Mouse (Mus musculus): ENCODE results near the gene Cd55. TPM values are rescaled to one million over a fixed set of nuclear protein-coding genes. Genes with fewer than 3 reads are reported as not detected.

Cd55 gene
- polyA plus RNA-seq, 1 experiment from 2014 or later = 21.9 TPM

DNA sequence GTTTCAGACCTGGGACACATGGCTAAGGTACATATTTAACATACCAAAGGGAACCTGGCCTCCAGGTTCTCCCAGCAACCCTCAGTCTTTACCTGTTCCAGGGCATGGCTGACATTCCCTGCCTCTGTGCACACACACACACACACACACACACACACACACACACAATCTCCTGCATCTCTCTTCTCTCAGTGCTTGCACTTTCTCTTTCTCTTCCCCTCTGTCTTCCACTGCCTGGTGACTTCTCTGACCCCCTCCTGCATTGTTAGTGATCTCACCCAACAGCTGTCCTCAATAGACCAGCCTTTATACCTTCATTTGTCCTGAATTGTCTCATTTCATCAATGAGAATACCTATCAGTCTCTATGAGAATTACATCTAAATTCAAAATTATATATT, 35.8 kb upstream of the Cd55 start:
- ATAC-seq (ENCODE audit: insufficient read depth) (no peak), DNase-seq (no peak)
- H3K4me2 ChIP-seq = no peak overlapping the region

GRCm38 (mm10) chr1:130486816-130487545, 24.4 kb upstream of the Cd55 start:
- Histone ChIP-seq H3K27ac (ENCODE audit: low read depth) (no peak overlapping the region), H3K4me1 (ENCODE audit: insufficient read depth) (no peaks in the 10 kb centered on the region), H3K9ac (no peak overlapping the region), H3K27me3 (ENCODE audit: insufficient read depth, low read length) (no peaks in the 10 kb centered on the region), H3K9me3 (ENCODE audit: low read depth, low read length) (no peaks in the 10 kb centered on the region), H3K36me3 (ENCODE audit: insufficient read depth) (no peaks in the 10 kb centered on the region), H3K4me3 (ENCODE audit: low read depth, low read length) (no peak overlapping the region), H3K4me2 (no peak overlapping the region)
- DNase-seq = no peak
- WGBS = 37% methylated on average over 10 of the region's 10 CpGs
- no peak for TF ChIP-seq CTCF (IDR thresholded peaks at IDR 0.05; ENCODE audit: low read depth)
- ATAC-seq (ENCODE audit: insufficient read depth) = no peak

More for the DNA sequence above, 35.8 kb upstream of the Cd55 start:
- no peak overlapping the region for H3K27ac ChIP-seq (ENCODE audit: low read depth)
- H3K27me3 ChIP-seq (ENCODE audit: insufficient read depth, low read length) = no peaks in the 10 kb centered on the region
- no peak overlapping the region for H3K4me3 ChIP-seq (ENCODE audit: low read depth, low read length)
- H3K4me1 ChIP-seq (ENCODE audit: insufficient read depth) = no peaks in the 10 kb centered on the region
- H3K9ac ChIP-seq = no peak overlapping the region
- no peaks in the 10 kb centered on the region for H3K36me3 ChIP-seq (ENCODE audit: insufficient read depth)
- no peaks in the 10 kb centered on the region for H3K9me3 ChIP-seq (ENCODE audit: low read depth, low read length)
- no peak for TF ChIP-seq CTCF (IDR thresholded peaks at IDR 0.05; ENCODE audit: low read depth)

DNA sequence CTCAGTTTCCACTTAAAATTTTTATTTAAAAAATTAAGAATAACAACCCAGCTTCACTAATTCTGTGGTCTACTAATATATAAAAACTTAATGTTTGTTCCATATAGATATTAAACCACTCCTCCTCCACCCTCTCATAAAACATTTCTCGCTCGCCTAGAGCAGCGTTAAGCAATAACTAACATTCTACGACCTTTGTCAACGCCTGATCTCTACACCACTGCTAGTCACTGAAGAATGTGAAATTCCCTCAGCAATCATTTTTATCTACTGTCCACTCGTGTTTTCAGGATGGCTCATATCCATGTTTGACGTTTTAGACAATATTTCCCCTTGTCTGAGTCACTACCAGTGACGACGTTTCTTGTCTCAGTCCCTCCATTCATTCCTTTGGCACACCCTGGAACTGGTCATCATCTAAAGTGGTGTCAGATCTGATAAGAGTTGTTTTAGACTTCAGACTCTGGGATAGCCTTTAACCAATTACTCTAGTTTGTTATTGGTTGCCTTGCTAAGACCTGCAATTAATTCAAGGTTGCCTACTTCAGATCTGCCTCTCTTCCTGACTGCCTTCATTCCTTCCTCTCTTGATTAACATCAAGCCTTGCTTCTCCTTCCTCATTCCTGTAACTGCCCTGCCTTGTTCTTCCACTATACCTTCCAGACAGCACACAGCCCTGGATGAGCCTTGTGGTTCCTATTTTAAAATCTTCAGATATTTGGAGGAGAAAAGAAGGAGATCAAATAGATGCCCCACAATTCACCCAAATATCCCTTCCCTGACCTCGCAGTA, 23.5 kb upstream of the Cd55 start:
- DNase-seq (no peak), ATAC-seq (ENCODE audit: insufficient read depth) (no peak)
- 47% methylated on average over 10 of the region's 10 CpGs for WGBS
- Histone ChIP-seq H3K36me3 (ENCODE audit: insufficient read depth) (no peaks in the 10 kb centered on the region), H3K27me3 (ENCODE audit: insufficient read depth, low read length) (no peaks in the 10 kb centered on the region), H3K27ac (ENCODE audit: low read depth) (no peak overlapping the region), H3K4me3 (ENCODE audit: low read depth, low read length) (no peak overlapping the region), H3K4me1 (ENCODE audit: insufficient read depth) (no peaks in the 10 kb centered on the region), H3K4me2 (no peak overlapping the region), H3K9ac (no peak overlapping the region), H3K9me3 (ENCODE audit: low read depth, low read length) (no peaks in the 10 kb centered on the region)
- no peak for TF ChIP-seq CTCF (IDR thresholded peaks at IDR 0.05; ENCODE audit: low read depth)

DNA sequence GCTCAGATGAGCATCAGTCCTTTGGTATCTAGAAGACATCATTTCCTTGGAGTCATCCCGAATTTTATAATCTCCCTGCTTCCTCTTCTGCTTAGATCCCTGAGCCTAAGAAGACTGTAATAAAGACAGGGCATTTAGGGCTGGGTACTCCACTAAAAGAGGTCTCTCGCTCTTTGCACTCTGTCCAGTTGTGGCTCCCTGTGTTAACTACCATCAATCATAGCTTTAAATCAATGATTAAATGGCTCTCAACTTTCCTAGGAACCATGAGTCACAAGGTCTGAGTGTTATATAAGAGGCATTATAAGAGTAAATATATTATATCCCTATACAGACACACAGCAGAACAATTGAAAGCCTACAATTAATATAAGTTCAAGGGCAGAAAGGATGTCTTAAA, 22.8 kb upstream of the Cd55 start:
- 64% methylated on average over 2 of the region's 2 CpGs for WGBS
- no peak for ATAC-seq (ENCODE audit: insufficient read depth)
- H3K27ac ChIP-seq (ENCODE audit: low read depth) = no peak overlapping the region

DNA sequence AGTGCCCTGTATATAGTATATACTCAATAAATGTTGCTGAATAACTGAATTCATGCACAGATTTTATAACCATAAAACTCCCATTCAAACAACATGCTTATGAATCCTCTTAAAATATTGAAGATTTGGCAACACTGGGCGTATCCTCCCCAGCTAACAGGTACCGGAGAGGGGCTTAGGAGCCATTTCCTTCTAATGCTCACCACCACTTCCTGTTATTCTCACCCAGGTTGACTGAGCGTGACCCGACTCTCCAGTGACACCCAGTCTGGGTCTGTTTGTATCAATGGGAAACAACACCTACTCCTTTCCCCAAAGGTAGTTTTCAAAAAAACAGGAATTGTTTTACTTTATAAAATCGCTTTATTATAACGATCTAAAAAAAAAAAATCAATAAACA, 12.4 kb upstream of the Cd55 start:
- no peaks in the 10 kb centered on the region for H3K9me3 ChIP-seq (ENCODE audit: low read depth, low read length)
- DNase-seq (no peak), ATAC-seq (ENCODE audit: insufficient read depth) (no peak)
- 77% methylated on average over 6 of the region's 6 CpGs for WGBS
- no peak overlapping the region for H3K4me2 ChIP-seq
- H3K4me1 ChIP-seq (ENCODE audit: insufficient read depth) = peaks cover 4% of the 10 kb centered on the region; the same call in 1 of the 2 replicates
- no peak for TF ChIP-seq CTCF (IDR thresholded peaks at IDR 0.05; ENCODE audit: low read depth)
- no peaks in the 10 kb centered on the region for H3K27me3 ChIP-seq (ENCODE audit: insufficient read depth, low read length)
- H3K27ac ChIP-seq (ENCODE audit: low read depth) = no peak overlapping the region
- H3K36me3 ChIP-seq (ENCODE audit: insufficient read depth) = no peaks in the 10 kb centered on the region
- H3K4me3 ChIP-seq (ENCODE audit: low read depth, low read length) = no peak overlapping the region
- H3K9ac ChIP-seq = no peak overlapping the region

More for the DNA sequence above, 22.8 kb upstream of the Cd55 start:
- Histone ChIP-seq H3K4me1 (ENCODE audit: insufficient read depth) (no peaks in the 10 kb centered on the region), H3K36me3 (ENCODE audit: insufficient read depth) (no peaks in the 10 kb centered on the region), H3K27me3 (ENCODE audit: insufficient read depth, low read length) (no peaks in the 10 kb centered on the region), H3K9ac (no peak overlapping the region), H3K4me2 (no peak overlapping the region), H3K4me3 (ENCODE audit: low read depth, low read length) (no peak overlapping the region), H3K9me3 (ENCODE audit: low read depth, low read length) (no peaks in the 10 kb centered on the region)
- DNase-seq = no peak
- TF ChIP-seq CTCF (IDR thresholded peaks at IDR 0.05; ENCODE audit: low read depth) = no peak

GRCm38 (mm10) chr1:130474226-130474625, 11.7 kb upstream of the Cd55 start:
- H3K27ac ChIP-seq (ENCODE audit: low read depth) = no peak overlapping the region; the same call in 1 of the 2 replicates
- peak; percentile 31 for DNase-seq
- 12% methylated on average over 1 of the region's 1 CpGs for WGBS

DNA sequence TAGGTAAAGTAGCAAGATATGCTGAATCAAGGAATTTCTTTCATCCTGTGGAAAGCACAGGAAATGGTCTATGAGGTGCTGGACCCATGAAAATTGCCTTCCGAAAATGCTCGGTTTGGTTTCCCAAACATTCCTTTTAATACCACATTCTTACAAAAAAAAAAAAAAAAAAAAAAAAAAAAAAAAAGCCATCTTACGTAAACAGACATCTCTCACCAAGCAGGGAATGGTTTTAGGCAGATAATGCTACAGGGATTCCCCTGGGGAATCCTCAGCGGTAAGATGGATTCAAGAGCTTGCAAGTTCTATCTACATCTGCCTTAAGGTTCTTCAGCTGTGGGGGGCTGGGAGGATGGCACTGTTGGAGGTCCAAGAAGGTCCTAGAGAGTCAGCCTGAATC, 7.5 kb upstream of the Cd55 start:
- Histone ChIP-seq H3K36me3 (ENCODE audit: insufficient read depth) (no peaks in the 10 kb centered on the region), H3K9me3 (ENCODE audit: low read depth, low read length) (no peaks in the 10 kb centered on the region), H3K27ac (ENCODE audit: low read depth) (no peak overlapping the region), H3K27me3 (ENCODE audit: insufficient read depth, low read length) (no peaks in the 10 kb centered on the region), H3K4me3 (ENCODE audit: low read depth, low read length) (no peak overlapping the region), H3K4me1 (ENCODE audit: insufficient read depth) (peaks cover 8% of the 10 kb centered on the region; the same call in 1 of the 2 replicates), H3K4me2 (no peak overlapping the region), H3K9ac (no peak overlapping the region)
- 56% methylated on average over 4 of the region's 4 CpGs for WGBS
- DNase-seq (no peak), ATAC-seq (ENCODE audit: insufficient read depth) (no peak)
- TF ChIP-seq CTCF (IDR thresholded peaks at IDR 0.05; ENCODE audit: low read depth) = no peak

More at GRCm38 (mm10) chr1:130474226-130474625, 11.7 kb upstream of the Cd55 start:
- peaks cover 4% of the 10 kb centered on the region; the same call in 1 of the 2 replicates for H3K4me1 ChIP-seq (ENCODE audit: insufficient read depth)
- H3K9ac ChIP-seq = no peak overlapping the region
- no peak overlapping the region for H3K4me2 ChIP-seq
- H3K27me3 ChIP-seq (ENCODE audit: insufficient read depth, low read length) = no peaks in the 10 kb centered on the region
- H3K9me3 ChIP-seq (ENCODE audit: low read depth, low read length) = no peaks in the 10 kb centered on the region
- no peaks in the 10 kb centered on the region for H3K36me3 ChIP-seq (ENCODE audit: insufficient read depth)
- ATAC-seq (ENCODE audit: insufficient read depth) = peak; percentile 44; the same call in 1 of the 2 replicates
- no peak overlapping the region for H3K4me3 ChIP-seq (ENCODE audit: low read depth, low read length)
- no peak for TF ChIP-seq CTCF (IDR thresholded peaks at IDR 0.05; ENCODE audit: low read depth)
